Mouse (Mus musculus) ES-E14 (cell line): Measurements from ENCODE around the gene Spcs2. TPM values are rescaled to one million over a fixed set of nuclear protein-coding genes. Genes with fewer than 3 reads are reported as not detected.

ENCODE experiments used
- DNase-seq: peaks from one replicate; pipeline ENCODE4 v3.0.0-alpha.2; 2013; ENCODE audit warnings: low read depth, low spot score
- H3K27ac ChIP-seq: 2 replicates; pipeline ENCODE4 v1.5.1; 2012; ENCODE audit warnings: low read depth, mild to moderate bottlenecking, low read length, moderate library complexity, mixed read lengths; ENCODE audit not compliant: poor library complexity, insufficient read depth, severe bottlenecking
- H3K36me3 ChIP-seq: 2 replicates; pipeline ENCODE4 v1.6.1; 2012; ENCODE audit warnings: mild to moderate bottlenecking, low read length, moderate library complexity, mixed read lengths; ENCODE audit not compliant: control insufficient read depth, poor library complexity, insufficient read depth, severe bottlenecking
- H3K4me1 ChIP-seq, 2 experiments: fragments of 150-350 bp in 1 of 2; sonication (generic) in 1 of 2; 2 replicates each; pipeline ENCODE4 v1.6.1; 2012; ENCODE audit warnings: low read length in 2 of 2, mild to moderate bottlenecking in 1 of 2, mixed read lengths in 1 of 2; ENCODE audit not compliant: control insufficient read depth in 2 of 2, insufficient read depth in 2 of 2, poor library complexity in 1 of 2
- H3K4me3 ChIP-seq, 2 experiments: fragments of 150-350 bp in 1 of 2; sonication (generic) in 1 of 2; 2 replicates each; pipeline ENCODE4 v1.5.1; 2012; ENCODE audit warnings: low read length in 2 of 2, low read depth in 1 of 2, mild to moderate bottlenecking in 1 of 2, mixed read lengths in 1 of 2; ENCODE audit not compliant: insufficient read depth in 1 of 2, poor library complexity in 1 of 2, severe bottlenecking in 1 of 2
- H3K9ac ChIP-seq: 2 replicates; pipeline ENCODE4 v1.6.1; 2012; ENCODE audit warnings: low read depth, mild to moderate bottlenecking, low read length, mixed read lengths; ENCODE audit not compliant: poor library complexity, insufficient read depth, severe bottlenecking
- H3K9me3 ChIP-seq: fragments of 150-350 bp; sonication (generic); 2 replicates; pipeline ENCODE4 v1.6.1; 2012; ENCODE audit warnings: low read depth, mild to moderate bottlenecking, low read length; ENCODE audit not compliant: control insufficient read depth, insufficient read depth
- CHD2 ChIP-seq: IDR thresholded peaks from 2 replicates; pipeline ENCODE4 v1.6.1; 2014; ENCODE audit warnings: mild to moderate bottlenecking, low read depth, low read length, inconsistent platforms
- HCFC1 ChIP-seq: IDR thresholded peaks from 2 replicates; pipeline ENCODE4 v1.6.1; 2012; ENCODE audit warnings: low read length, inconsistent platforms, borderline replicate concordance; ENCODE audit not compliant: insufficient read depth
- MAFK ChIP-seq: IDR thresholded peaks from 2 replicates; pipeline ENCODE4 v1.6.1; 2014; ENCODE audit warnings: mild to moderate bottlenecking, low read depth, low read length, inconsistent platforms; ENCODE audit not compliant: insufficient read depth
- ZC3H11A ChIP-seq: IDR thresholded peaks from 2 replicates; pipeline ENCODE4 v1.6.1; 2012; ENCODE audit warnings: low read depth, mild to moderate bottlenecking, inconsistent platforms, low read length, borderline replicate concordance
- ZNF384 ChIP-seq: IDR thresholded peaks from 2 replicates; pipeline ENCODE4 v1.6.1; 2012; ENCODE audit warnings: low read depth, low read length, inconsistent platforms
- in situ Hi-C, 2 experiments: fragments of 600-800 bp; cut with MboI; formaldehyde crosslinking; loops; one replicate each; pipeline ENCODE4 v1.15.1; 2025; ENCODE audit warnings: low sequenced_read_pairs in 2 of 2, inconsistent platforms in 1 of 2; ENCODE audit not compliant: unreplicated experiment in 2 of 2
- total RNA-seq: library from RNA; depleted of rRNA; stranded (reverse); fragments of 300-350 nt; gene quantifications from 2 replicates; pipeline ENCODE4 v1.2.3, GENCODE M21; 2012

Spcs2 gene
- total RNA-seq, 1 experiment: 247 TPM

DNA sequence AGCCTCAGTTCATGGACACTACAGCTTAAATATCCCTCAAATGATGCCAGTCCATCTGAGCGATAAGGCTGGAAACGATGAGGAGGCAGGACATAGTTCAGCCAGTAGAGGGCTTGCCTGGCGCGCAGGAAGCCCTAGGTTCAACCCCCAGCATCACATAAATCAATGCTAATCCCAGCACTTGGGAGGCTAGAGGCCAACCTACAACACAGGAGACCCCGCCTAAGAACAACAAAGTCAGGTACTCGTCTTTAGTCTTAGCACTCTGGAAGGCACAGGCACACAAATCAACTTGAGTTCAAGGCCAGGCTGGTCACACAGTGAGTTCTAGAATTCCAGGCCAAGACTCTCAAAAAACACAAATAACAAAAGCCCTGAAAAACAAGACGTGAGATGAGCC is 9.9 kb downstream of the Spcs2 start:
- H3K4me1 ChIP-seq: peaks cover 0 to 8% of the 10 kb centered on the region in 2 experiments; a peak in 1 of 4 replicates
- H3K9me3 ChIP-seq: no peaks in the 10 kb centered on the region
- H3K27ac ChIP-seq: no peak overlapping the region
- peaks cover 16% of the 10 kb centered on the region for H3K36me3 ChIP-seq
- no peak overlapping the region for H3K4me3 ChIP-seq
- DNase-seq: peak; percentile 30
- no peak for TF ChIP-seq HCFC1
- no peak for TF ChIP-seq MAFK
- TF ChIP-seq CHD2: no peak
- TF ChIP-seq ZC3H11A: no peak
- TF ChIP-seq ZNF384: no peak
- H3K9ac ChIP-seq: no peak overlapping the region
- in situ Hi-C loops: no loop called here

DNA sequence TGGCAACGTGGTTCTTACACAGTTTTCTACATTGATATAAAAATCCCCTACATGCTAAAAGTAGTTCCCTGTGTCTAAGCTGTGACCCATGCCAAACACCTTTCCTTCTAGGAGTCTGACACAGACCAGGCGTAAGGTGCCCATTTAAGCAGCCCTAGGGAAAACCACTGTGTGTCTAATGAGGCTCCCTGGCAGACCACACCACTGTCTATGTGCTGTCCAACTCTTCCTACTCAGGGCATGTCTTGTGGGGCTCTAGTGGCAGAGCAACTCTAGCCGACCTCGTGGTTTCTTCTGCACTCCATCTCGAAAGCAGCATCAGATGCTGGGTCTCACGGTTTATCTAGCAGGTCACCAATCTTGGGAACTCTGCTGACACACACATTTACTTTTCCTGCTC is 11.6 kb downstream of the Spcs2 start:
- in situ Hi-C loops: no loop called here

DNA sequence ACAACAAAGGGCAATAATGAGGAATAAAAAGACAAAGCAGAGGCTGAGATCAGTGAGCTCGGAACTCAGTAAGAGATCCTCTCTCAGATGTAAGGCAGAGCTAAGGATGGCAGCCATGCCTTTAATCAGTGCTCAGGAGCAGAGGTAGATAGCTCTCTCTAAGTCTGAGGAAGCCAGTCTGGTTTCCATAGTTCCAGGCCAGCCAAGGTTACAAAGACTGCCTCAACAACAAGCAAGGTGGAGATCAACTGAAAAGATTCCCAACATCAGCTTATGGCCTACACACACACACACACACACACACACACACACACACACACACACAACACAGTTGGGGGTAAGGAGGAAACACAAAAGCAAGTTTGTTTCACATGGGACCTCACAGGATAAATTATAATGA is 12.1 kb downstream of the Spcs2 start:
- peaks cover 24% of the 10 kb centered on the region for H3K36me3 ChIP-seq

More for the DNA sequence above, 11.6 kb downstream of the Spcs2 start:
- TF ChIP-seq MAFK (no peak), CHD2 (no peak)
- no peak overlapping the region for H3K27ac ChIP-seq
- H3K9ac ChIP-seq: no peak overlapping the region
- H3K4me3 ChIP-seq: no peak overlapping the region
- H3K9me3 ChIP-seq: no peaks in the 10 kb centered on the region
- DNase-seq: no peak
- 0 out of 4 replicates have a peak, but pooled peaks cover 0 to 3% of the 10 kb centered on the region in 2 experiments for H3K4me1 ChIP-seq
- peaks cover 23% of the 10 kb centered on the region for H3K36me3 ChIP-seq

DNA sequence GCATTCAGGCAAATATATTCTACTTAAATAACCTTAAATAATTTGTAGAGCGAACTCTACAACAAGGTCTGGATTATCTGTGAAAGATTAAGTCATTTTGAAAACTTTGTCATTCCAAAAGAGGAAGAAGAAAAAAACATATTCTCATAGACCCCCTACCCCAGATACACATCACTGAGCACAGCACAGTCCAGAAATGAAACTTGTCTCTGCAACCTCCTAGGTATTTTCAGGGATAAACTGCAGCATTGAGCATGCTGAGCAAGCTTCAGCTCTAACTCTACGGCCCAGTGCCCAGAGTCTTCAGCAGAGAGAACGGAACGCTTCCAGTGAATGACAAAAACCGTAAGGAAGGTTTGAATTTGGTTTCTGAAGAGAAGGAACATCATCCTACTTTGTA is 12.7 kb downstream of the Spcs2 start:
- in situ Hi-C loops: no loop called here
- no peaks in the 10 kb centered on the region for H3K9me3 ChIP-seq
- no peak overlapping the region for H3K27ac ChIP-seq
- peaks cover 24% of the 10 kb centered on the region for H3K36me3 ChIP-seq
- H3K4me1 ChIP-seq: 0 out of 4 replicates have a peak, but pooled peaks cover 0 to 3% of the 10 kb centered on the region in 2 experiments
- no peak overlapping the region for H3K9ac ChIP-seq
- H3K4me3 ChIP-seq: no peak overlapping the region
- TF ChIP-seq ZNF384: no peak
- TF ChIP-seq MAFK: no peak
- no peak for TF ChIP-seq HCFC1
- no peak for TF ChIP-seq ZC3H11A
- TF ChIP-seq CHD2: no peak
- no peak for DNase-seq

More for the DNA sequence above, 12.1 kb downstream of the Spcs2 start:
- H3K9me3 ChIP-seq: no peaks in the 10 kb centered on the region
- TF ChIP-seq ZNF384: no peak
- TF ChIP-seq CHD2: no peak
- no peak for TF ChIP-seq HCFC1
- no peak for TF ChIP-seq ZC3H11A
- no peak for TF ChIP-seq MAFK
- in situ Hi-C loops: no loop called here
- no peak overlapping the region for H3K9ac ChIP-seq
- H3K4me3 ChIP-seq: no peak overlapping the region
- 0 out of 4 replicates have a peak, but pooled peaks cover 0 to 3% of the 10 kb centered on the region in 2 experiments for H3K4me1 ChIP-seq
- H3K27ac ChIP-seq: no peak overlapping the region
- no peak for DNase-seq

DNA sequence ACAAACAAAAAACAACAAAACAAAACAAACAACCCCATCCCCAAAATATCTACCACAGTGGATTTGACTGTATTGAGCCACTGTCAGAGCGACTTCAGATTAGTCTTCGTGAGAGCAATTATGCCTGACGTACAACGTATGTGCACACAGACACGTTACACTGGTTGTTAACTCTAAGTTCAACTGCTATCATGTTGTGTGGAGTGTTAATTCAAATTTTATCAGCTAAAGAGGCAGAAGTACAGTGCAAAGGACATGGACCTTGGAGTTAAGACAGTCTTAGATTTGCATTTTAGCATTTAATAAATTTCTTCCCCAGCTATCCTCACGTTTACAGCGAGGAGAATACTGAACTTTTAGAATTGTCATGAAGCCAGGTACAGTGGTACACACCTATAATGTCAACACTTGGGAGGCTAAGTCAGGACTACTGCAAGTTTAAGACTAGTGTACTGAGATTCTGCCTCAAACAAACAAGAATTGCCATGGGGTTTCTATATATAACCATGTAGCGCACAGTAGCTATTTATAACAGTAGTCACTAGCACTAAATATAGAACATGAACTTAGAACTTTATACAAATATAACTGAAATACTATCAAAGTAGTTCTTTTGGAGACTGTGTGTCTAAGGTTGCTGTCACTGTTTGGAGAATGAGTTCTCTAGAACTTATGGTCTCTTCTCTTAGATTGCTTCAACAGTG is 17.6 kb downstream of the Spcs2 start:
- no peak overlapping the region for H3K27ac ChIP-seq
- in situ Hi-C loops: no loop called here
- peaks cover 32% of the 10 kb centered on the region for H3K36me3 ChIP-seq
- no peak for DNase-seq
- no peak overlapping the region for H3K4me3 ChIP-seq
- no peak overlapping the region for H3K9ac ChIP-seq
- H3K9me3 ChIP-seq: no peaks in the 10 kb centered on the region
- TF ChIP-seq ZNF384 (no peak), ZC3H11A (no peak), HCFC1 (no peak), MAFK (no peak), CHD2 (no peak)
- H3K4me1 ChIP-seq: no peaks in the 10 kb centered on the region
